Mouse (Mus musculus) kidney, postnatal 0 days (tissue): ENCODE measurements around the gene Gm10295. TPM values are rescaled to one million over a fixed set of nuclear protein-coding genes. Genes with fewer than 3 reads are reported as not detected.

Experiments
- ATAC-seq: fragments of 200-750 bp; cut with Nextera tagmentation; replicated peaks from 2 replicates; pipeline ENCODE4 v1.8.0; 2017; ENCODE audit warnings: low read depth, moderate number of reproducible peaks, moderate TSS enrichment, moderate library complexity; ENCODE audit not compliant: low FRiP score
- DNase-seq: peaks from one replicate; pipeline ENCODE4 v3.0.0-alpha.2; 2016; ENCODE audit warnings: low spot score
- H3K27ac ChIP-seq: fragments of 300-500 bp; sonication (generic); 2 replicates; pipeline ENCODE4 v1.5.1; 2014; ENCODE audit warnings: mild to moderate bottlenecking
- H3K27me3 ChIP-seq: fragments of 300-500 bp; sonication (generic); 2 replicates; pipeline ENCODE4 v1.6.1; 2014; ENCODE audit warnings: low read length, mixed read lengths; ENCODE audit not compliant: insufficient read depth
- H3K36me3 ChIP-seq: fragments of 300-500 bp; sonication (generic); 2 replicates; pipeline ENCODE4 v1.6.1; 2014; ENCODE audit warnings: low read length, mixed read lengths; ENCODE audit not compliant: insufficient read depth
- H3K4me1 ChIP-seq: fragments of 300-500 bp; sonication (generic); replicated peaks from 2 replicates; pipeline ENCODE4 v1.6.1; 2014; ENCODE audit warnings: antibody characterized with exemption, low read length, mixed read lengths; ENCODE audit not compliant: insufficient read depth
- H3K4me2 ChIP-seq: fragments of 300-500 bp; sonication (generic); 2 replicates; pipeline ENCODE4 v1.6.1; 2014; ENCODE audit warnings: mild to moderate bottlenecking, low read length, moderate library complexity, mixed read lengths
- H3K4me3 ChIP-seq: fragments of 300-500 bp; sonication (generic); replicated peaks from 2 replicates; pipeline ENCODE4 v1.5.1; 2014; ENCODE audit warnings: low read depth, low read length
- H3K9ac ChIP-seq: fragments of 300-500 bp; sonication (generic); 2 replicates; pipeline ENCODE4 v1.6.1; 2014; ENCODE audit warnings: low read depth, low read length
- H3K9me3 ChIP-seq: fragments of 300-500 bp; sonication (generic); replicated peaks from 2 replicates; pipeline ENCODE4 v1.6.1; 2016; ENCODE audit warnings: low read length, inconsistent platforms, mixed read lengths
- CTCF ChIP-seq: IDR thresholded peaks from 2 replicates; pipeline ENCODE4 v1.5.1; 2016; ENCODE audit warnings: antibody characterized with exemption, low read depth, mild to moderate bottlenecking, moderate library complexity
- WGBS: fragments of 180-500 bp; shearing (Covaris S2); extraction: QIAGEN DNeasy Blood & Tissue Kit; methylation state at CpG from one replicate; pipeline ENCODE4 v1.1.7; 2014; 5-methylcytosine and 5-hydroxymethylcytosine counted together
- polyA plus RNA-seq: library from polyadenylated mRNA; unstranded; fragments of >200 nt; fragmentation: Nextera tagmentation; extraction: Ambion mirVana; gene quantifications from 2 replicates; pipeline ENCODE4 v1.2.1, GENCODE M21; 2015

Gm10295 gene
- not detected in 2 replicates for polyA plus RNA-seq

DNA sequence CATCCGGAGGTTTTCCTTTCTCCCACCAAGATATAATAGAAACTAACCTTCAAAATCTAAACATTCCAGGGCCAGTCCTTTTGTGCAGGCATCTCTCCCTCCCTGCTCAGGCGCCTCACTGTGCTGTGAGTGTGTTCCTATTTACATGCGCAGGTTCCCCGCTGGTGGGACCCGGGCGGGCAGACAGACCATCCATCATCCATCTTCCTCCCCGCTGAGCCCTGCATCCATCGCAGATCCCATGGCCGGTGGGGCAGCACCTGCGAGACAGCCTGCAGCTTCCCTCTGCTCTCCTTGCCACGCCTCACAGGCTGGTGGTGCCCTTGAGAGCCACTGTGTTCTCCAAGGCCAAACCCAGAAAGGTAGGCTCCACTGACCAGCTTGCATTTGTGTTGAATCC is at the start of gene Gm10295:
Gene Gm10295, minus strand, starts transcription at position 122 of the 400 bp plus-strand sequence.
- no peak for ATAC-seq
- H3K27me3 ChIP-seq, result no peaks in the 10 kb centered on the region
- H3K36me3 ChIP-seq, result no peaks in the 10 kb centered on the region
- H3K9ac ChIP-seq, result no peak within 1 kb of the TSS
- WGBS, result 32% methylated on average over 11 of the region's 11 CpGs
- H3K9me3 ChIP-seq, result no peaks in the 10 kb centered on the region
- no peaks in the 10 kb centered on the region for H3K4me1 ChIP-seq
- H3K27ac ChIP-seq, result no peak within 1 kb of the TSS
- no peak within 1 kb of the TSS for H3K4me3 ChIP-seq
- TF ChIP-seq CTCF, result no peak
- no peak for DNase-seq
- peak within 1 kb of the TSS; percentile 2; the same call in 1 of the 2 replicates for H3K4me2 ChIP-seq

DNA sequence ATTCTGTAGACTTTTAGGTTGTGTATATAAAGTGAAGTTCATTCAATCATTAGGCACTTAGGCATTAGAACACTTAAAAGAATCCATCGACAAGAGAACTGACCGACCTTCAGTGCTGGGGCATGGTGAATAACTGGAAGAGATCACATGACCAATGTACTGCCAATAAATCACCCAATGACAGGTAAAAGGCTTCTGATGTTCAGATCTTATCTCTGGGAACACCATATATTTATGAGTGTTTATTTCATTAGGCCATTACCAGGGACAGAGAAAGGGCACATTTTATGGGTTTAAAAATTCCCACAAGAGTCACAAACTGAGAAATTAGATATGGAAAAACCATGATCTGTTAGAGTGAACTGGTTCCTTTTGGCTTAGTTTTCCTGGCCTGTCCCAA is 49.7 kb upstream of the Gm10295 start:
- Histone ChIP-seq H3K27ac (no peak overlapping the region), H3K4me2 (no peak overlapping the region), H3K9ac (no peak overlapping the region), H3K9me3 (no peaks in the 10 kb centered on the region), H3K4me3 (no peak overlapping the region), H3K4me1 (0 out of 2 replicates have a peak, but pooled peaks cover 3% of the 10 kb centered on the region), H3K36me3 (no peaks in the 10 kb centered on the region), H3K27me3 (no peaks in the 10 kb centered on the region)
- DNase-seq (peak; percentile 52), ATAC-seq (no peak)
- 15% methylated on average over 2 of the region's 2 CpGs for WGBS
- no peak for TF ChIP-seq CTCF

DNA sequence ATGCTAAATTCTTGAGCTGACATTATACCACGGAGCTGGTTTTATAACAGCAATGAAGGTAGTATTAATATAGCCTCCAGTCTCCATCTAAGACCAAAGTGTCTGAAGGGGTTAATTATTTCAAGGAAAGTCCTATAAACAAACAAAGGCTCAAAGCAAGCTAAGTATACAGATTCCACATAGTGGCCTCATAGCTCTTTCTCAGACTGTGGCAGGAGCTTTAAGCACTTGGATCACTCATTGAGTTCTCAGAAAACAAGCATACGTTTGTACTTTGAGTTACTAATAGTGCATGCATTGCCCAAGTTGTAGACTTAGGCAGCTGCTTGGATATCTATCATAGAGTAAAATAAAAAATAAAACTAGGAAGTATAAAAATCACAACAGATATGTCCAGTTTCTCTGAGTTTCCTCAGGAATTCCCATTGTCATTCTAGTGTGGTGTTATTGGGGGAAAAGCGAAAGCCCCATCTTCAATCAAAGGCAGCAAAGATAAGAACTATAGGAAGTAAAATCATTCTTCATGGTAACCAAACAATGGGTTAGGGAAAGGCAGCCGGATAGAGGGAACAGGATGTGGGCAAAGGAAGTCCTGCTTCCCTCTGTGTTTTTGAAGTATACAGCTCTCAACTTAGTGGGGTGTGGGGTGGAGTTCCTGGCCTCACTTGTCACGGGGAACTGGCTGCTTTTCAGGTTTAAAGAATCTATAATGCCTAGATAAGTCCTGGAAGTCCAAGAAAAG is 48.8 kb upstream of the Gm10295 start:
- 0 out of 2 replicates have a peak, but pooled peaks cover 3% of the 10 kb centered on the region for H3K4me1 ChIP-seq
- no peak overlapping the region for H3K9ac ChIP-seq
- H3K27ac ChIP-seq, result peak overlapping the region; percentile 76
- no peaks in the 10 kb centered on the region for H3K36me3 ChIP-seq
- peak; percentile 78 for DNase-seq
- no peak overlapping the region for H3K4me2 ChIP-seq
- 37% methylated on average over 5 of the region's 5 CpGs for WGBS
- no peaks in the 10 kb centered on the region for H3K27me3 ChIP-seq
- no peak overlapping the region for H3K4me3 ChIP-seq
- no peaks in the 10 kb centered on the region for H3K9me3 ChIP-seq
- no peak for ATAC-seq
- TF ChIP-seq CTCF, result no peak

- Histone ChIP-seq H3K4me1 (0 out of 2 replicates have a peak, but pooled peaks cover 3% of the 10 kb centered on the region), H3K4me3 (no peak overlapping the region), H3K36me3 (no peaks in the 10 kb centered on the region), H3K9ac (no peak overlapping the region), H3K4me2 (no peak overlapping the region), H3K27ac (peak overlapping the region; percentile 78), H3K27me3 (no peaks in the 10 kb centered on the region), H3K9me3 (no peaks in the 10 kb centered on the region)
- 17% methylated on average over 10 of the region's 10 CpGs for WGBS
- ATAC-seq, result peak; percentile 93
- TF ChIP-seq CTCF, result no peak
- DNase-seq, result peak; percentile 97
These were observed 47.9 kb upstream of the Gm10295 start for GRCm38 (mm10) chr7:71398959-71399756.

- 0 out of 2 replicates have a peak, but pooled peaks cover 3% of the 10 kb centered on the region for H3K4me1 ChIP-seq
- no peaks in the 10 kb centered on the region for H3K36me3 ChIP-seq
- H3K9me3 ChIP-seq, result no peaks in the 10 kb centered on the region
- no peak overlapping the region for H3K9ac ChIP-seq
- no peaks in the 10 kb centered on the region for H3K27me3 ChIP-seq
- 35% methylated on average over 1 of the region's 1 CpGs for WGBS
- TF ChIP-seq CTCF, result no peak
- H3K4me2 ChIP-seq, result no peak overlapping the region
- peak overlapping the region; percentile 78 for H3K27ac ChIP-seq
- no peak overlapping the region for H3K4me3 ChIP-seq
- ATAC-seq (no peak), DNase-seq (peak; percentile 58)
These were observed 47.1 kb upstream of the Gm10295 start for GRCm38 (mm10) chr7:71398389-71398788.

DNA sequence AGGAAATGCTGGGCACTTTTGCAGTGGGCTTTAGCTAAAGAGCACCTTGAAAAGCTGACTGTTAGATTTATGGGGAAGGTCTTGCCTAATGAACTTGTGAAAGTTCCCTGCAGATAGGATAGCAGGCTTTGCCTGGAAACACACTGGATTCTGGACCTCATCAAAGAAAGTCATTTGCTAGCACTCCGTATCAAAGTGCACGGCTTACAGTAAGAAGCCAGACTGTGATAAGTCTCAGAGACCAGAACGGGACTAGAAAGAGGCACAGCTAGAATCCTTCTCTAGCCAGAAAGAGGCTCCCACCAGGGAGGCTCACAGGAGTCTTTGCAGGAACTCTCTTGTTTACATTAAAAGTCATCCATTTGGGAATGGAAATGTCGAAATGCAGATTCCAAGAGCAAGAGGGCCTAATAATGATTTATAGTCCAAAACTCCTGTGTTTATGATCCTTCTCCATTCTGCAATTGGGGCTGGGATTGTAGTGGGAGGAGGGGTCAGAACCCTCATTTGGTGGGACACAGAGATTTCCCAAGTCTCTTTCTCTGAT is 41.6 kb upstream of the Gm10295 start:
- no peak overlapping the region for H3K9ac ChIP-seq
- H3K4me3 ChIP-seq, result no peak overlapping the region
- no peaks in the 10 kb centered on the region for H3K36me3 ChIP-seq
- ATAC-seq (no peak), DNase-seq (peak; percentile 71)
- H3K4me1 ChIP-seq, result no peaks in the 10 kb centered on the region
- WGBS, result 17% methylated on average over 4 of the region's 4 CpGs
- H3K9me3 ChIP-seq, result no peaks in the 10 kb centered on the region
- peak overlapping the region; percentile 77 for H3K27ac ChIP-seq
- H3K4me2 ChIP-seq, result no peak overlapping the region
- TF ChIP-seq CTCF, result no peak
- no peaks in the 10 kb centered on the region for H3K27me3 ChIP-seq
